Mouse (Mus musculus) hindbrain, embryonic 14.5 days (tissue): ENCODE measurements around the gene Col15a1. TPM values are rescaled to one million over a fixed set of nuclear protein-coding genes. Genes with fewer than 3 reads are reported as not detected.

Source experiments
- ATAC-seq: fragments of 200-750 bp; cut with Nextera tagmentation; 2 replicates; pipeline ENCODE4 v1.8.0; 2017; ENCODE audit warnings: moderate number of reproducible peaks, mild to moderate bottlenecking, moderate TSS enrichment, moderate library complexity; ENCODE audit not compliant: low FRiP score
- DNase-seq: peaks from one replicate; pipeline ENCODE4 v3.0.0-alpha.2; 2015; ENCODE audit warnings: low spot score
- H3K27ac ChIP-seq: fragments of 300-500 bp; sonication (generic); 2 replicates; pipeline ENCODE4 v1.5.1; 2014; ENCODE audit warnings: mild to moderate bottlenecking, moderate library complexity
- H3K27me3 ChIP-seq: fragments of 300-500 bp; sonication (generic); 2 replicates; pipeline ENCODE4 v1.6.1; 2014; ENCODE audit warnings: mild to moderate bottlenecking, low read length, mixed read lengths; ENCODE audit not compliant: control insufficient read depth, insufficient read depth
- H3K36me3 ChIP-seq: fragments of 300-500 bp; sonication (generic); replicated peaks from 2 replicates; pipeline ENCODE4 v1.6.1; 2014; ENCODE audit not compliant: control insufficient read depth, insufficient read depth
- H3K4me1 ChIP-seq: fragments of 300-500 bp; sonication (generic); replicated peaks from 2 replicates; pipeline ENCODE4 v1.6.1; 2014; ENCODE audit warnings: antibody characterized with exemption, low read length, mixed read lengths; ENCODE audit not compliant: control insufficient read depth, insufficient read depth
- H3K4me2 ChIP-seq: fragments of 300-500 bp; sonication (generic); replicated peaks from 2 replicates; pipeline ENCODE4 v1.6.1; 2014; ENCODE audit warnings: mild to moderate bottlenecking, moderate library complexity
- H3K4me3 ChIP-seq: fragments of 300-500 bp; sonication (generic); replicated peaks from 2 replicates; pipeline ENCODE4 v1.5.1; 2014; ENCODE audit warnings: mild to moderate bottlenecking, low read length
- H3K9ac ChIP-seq: fragments of 300-500 bp; sonication (generic); 2 replicates; pipeline ENCODE4 v1.6.1; 2014
- H3K9me3 ChIP-seq: fragments of 300-500 bp; sonication (generic); 2 replicates; pipeline ENCODE4 v1.6.1; 2016; ENCODE audit warnings: low read length; ENCODE audit not compliant: control insufficient read depth
- WGBS: fragments of 180-500 bp; shearing (Covaris S2); extraction: QIAGEN DNeasy Blood & Tissue Kit; methylation state at CpG from one replicate; pipeline ENCODE4 v1.1.7; 2014; 5-methylcytosine and 5-hydroxymethylcytosine counted together
- polyA plus RNA-seq: library from polyadenylated mRNA; unstranded; fragments of >200 nt; fragmentation: Nextera tagmentation; extraction: Ambion mirVana; gene quantifications from 2 replicates; pipeline ENCODE4 v1.2.1, GENCODE M21; 2014

The Col15a1 gene
- polyA plus RNA-seq, 1 experiment from 2014 or later, result 4.7 TPM

GRCm38 (mm10) chr4:47225920-47226319 is 18.0 kb downstream of the Col15a1 start:
- DNase-seq (no peak), ATAC-seq (no peak)
- H3K36me3 ChIP-seq, result no peaks in the 10 kb centered on the region
- H3K4me3 ChIP-seq, result no peak overlapping the region
- no peak overlapping the region for H3K4me2 ChIP-seq
- 67% methylated on average over 6 of the region's 6 CpGs for WGBS
- no peak overlapping the region for H3K27ac ChIP-seq
- H3K9me3 ChIP-seq, result no peaks in the 10 kb centered on the region
- no peaks in the 10 kb centered on the region for H3K27me3 ChIP-seq
- no peak overlapping the region for H3K9ac ChIP-seq
- no peaks in the 10 kb centered on the region for H3K4me1 ChIP-seq

- Histone ChIP-seq H3K9ac (no peak overlapping the region), H3K9me3 (no peaks in the 10 kb centered on the region), H3K36me3 (no peaks in the 10 kb centered on the region), H3K4me2 (no peak overlapping the region), H3K27me3 (no peaks in the 10 kb centered on the region), H3K4me3 (no peak overlapping the region), H3K27ac (no peak overlapping the region), H3K4me1 (no peaks in the 10 kb centered on the region)
- ATAC-seq (no peak), DNase-seq (no peak)
- 67% methylated on average over 4 of the region's 4 CpGs for WGBS
Observed at GRCm38 (mm10) chr4:47227101-47227500, 19.1 kb downstream of the Col15a1 start.

GRCm38 (mm10) chr4:47227756-47228155 is 19.8 kb downstream of the Col15a1 start:
- DNase-seq (peak; percentile 31), ATAC-seq (peak; percentile 70; the same call in 1 of the 2 replicates)
- Histone ChIP-seq H3K27ac (no peak overlapping the region), H3K9me3 (no peaks in the 10 kb centered on the region), H3K4me3 (no peak overlapping the region), H3K27me3 (no peaks in the 10 kb centered on the region), H3K4me2 (no peak overlapping the region), H3K9ac (no peak overlapping the region), H3K36me3 (no peaks in the 10 kb centered on the region), H3K4me1 (no peaks in the 10 kb centered on the region)
- 58% methylated on average over 6 of the region's 6 CpGs for WGBS

- no peaks in the 10 kb centered on the region for H3K9me3 ChIP-seq
- 80% methylated on average over 5 of the region's 5 CpGs for WGBS
Observed at GRCm38 (mm10) chr4:47228945-47229344, 21.0 kb downstream of the Col15a1 start.

GRCm38 (mm10) chr4:47230498-47230897 is 22.5 kb downstream of the Col15a1 start:
- ATAC-seq, result no peak
- H3K4me1 ChIP-seq, result 0 out of 2 replicates have a peak, but pooled peaks cover 6% of the 10 kb centered on the region

More at GRCm38 (mm10) chr4:47228945-47229344, 21.0 kb downstream of the Col15a1 start:
- DNase-seq, result no peak
- no peak overlapping the region for H3K9ac ChIP-seq
- H3K27ac ChIP-seq, result no peak overlapping the region
- no peaks in the 10 kb centered on the region for H3K36me3 ChIP-seq
- no peak for ATAC-seq
- H3K27me3 ChIP-seq, result no peaks in the 10 kb centered on the region
- no peak overlapping the region for H3K4me2 ChIP-seq
- no peaks in the 10 kb centered on the region for H3K4me1 ChIP-seq
- H3K4me3 ChIP-seq, result no peak overlapping the region

GRCm38 (mm10) chr4:47231322-47231721 is 23.4 kb downstream of the Col15a1 start:
- DNase-seq (no peak), ATAC-seq (no peak)
- no peaks in the 10 kb centered on the region for H3K9me3 ChIP-seq
- H3K4me1 ChIP-seq, result 0 out of 2 replicates have a peak, but pooled peaks cover 7% of the 10 kb centered on the region
- no peak overlapping the region for H3K27ac ChIP-seq
- H3K4me3 ChIP-seq, result no peak overlapping the region
- H3K27me3 ChIP-seq, result no peaks in the 10 kb centered on the region
- H3K4me2 ChIP-seq, result no peak overlapping the region
- H3K9ac ChIP-seq, result no peak overlapping the region
- H3K36me3 ChIP-seq, result no peaks in the 10 kb centered on the region
- 83% methylated on average over 6 of the region's 6 CpGs for WGBS

More at GRCm38 (mm10) chr4:47230498-47230897, 22.5 kb downstream of the Col15a1 start:
- Histone ChIP-seq H3K27me3 (no peaks in the 10 kb centered on the region), H3K27ac (no peak overlapping the region), H3K4me2 (no peak overlapping the region), H3K4me3 (no peak overlapping the region), H3K9me3 (no peaks in the 10 kb centered on the region), H3K9ac (no peak overlapping the region), H3K36me3 (no peaks in the 10 kb centered on the region)
- 93% methylated on average over 7 of the region's 7 CpGs for WGBS
- DNase-seq, result no peak

- Histone ChIP-seq H3K27ac (no peak overlapping the region), H3K4me1 (0 out of 2 replicates have a peak, but pooled peaks cover 7% of the 10 kb centered on the region), H3K4me2 (no peak overlapping the region), H3K4me3 (no peak overlapping the region), H3K9me3 (no peaks in the 10 kb centered on the region), H3K9ac (no peak overlapping the region), H3K36me3 (no peaks in the 10 kb centered on the region), H3K27me3 (no peaks in the 10 kb centered on the region)
- ATAC-seq, result no peak
- 79% methylated on average over 14 of the region's 14 CpGs for WGBS
- DNase-seq, result no peak
Observed at GRCm38 (mm10) chr4:47233192-47233835, 25.4 kb downstream of the Col15a1 start.

- DNase-seq (peak; percentile 65), ATAC-seq (peak; percentile 45; the same call in 1 of the 2 replicates)
- no peak overlapping the region for H3K27ac ChIP-seq
- no peak overlapping the region for H3K9ac ChIP-seq
- no peak overlapping the region for H3K4me3 ChIP-seq
- H3K36me3 ChIP-seq, result no peaks in the 10 kb centered on the region
- H3K4me1 ChIP-seq, result 0 out of 2 replicates have a peak, but pooled peaks cover 7% of the 10 kb centered on the region
- WGBS, result 29% methylated on average over 17 of the region's 17 CpGs
- no peaks in the 10 kb centered on the region for H3K27me3 ChIP-seq
- H3K9me3 ChIP-seq, result no peaks in the 10 kb centered on the region
- H3K4me2 ChIP-seq, result no peak overlapping the region
Observed at GRCm38 (mm10) chr4:47234667-47235267, 26.8 kb downstream of the Col15a1 start.

GRCm38 (mm10) chr4:47235312-47235711 is 27.4 kb downstream of the Col15a1 start:
- 0 out of 2 replicates have a peak, but pooled peaks cover 7% of the 10 kb centered on the region for H3K4me1 ChIP-seq
- H3K9ac ChIP-seq, result no peak overlapping the region
- no peaks in the 10 kb centered on the region for H3K27me3 ChIP-seq
- H3K36me3 ChIP-seq, result no peaks in the 10 kb centered on the region
- no peak overlapping the region for H3K27ac ChIP-seq
- H3K9me3 ChIP-seq, result no peaks in the 10 kb centered on the region
- ATAC-seq (peak; percentile 47), DNase-seq (peak; percentile 31)
- 12% methylated on average over 3 of the region's 3 CpGs for WGBS
- no peak overlapping the region for H3K4me3 ChIP-seq
- no peak overlapping the region for H3K4me2 ChIP-seq
